15 mouse cellular contexts compared by ENCODE assay signal in genomic region chr10:119726921-119727320, GRCm38 (mm10).
"Had no signal": no experiment of that assay in that cellular context is flagged by ENCODE, and none has a peak within 500 bp of the region (broad histone marks: within the 10 kb centered on the region; RNA-seq: fewer than 3 reads in every experiment).

No protein-coding gene starts in this region.

- H3K4me2 ChIP-seq: limb, embryonic 15.5 days; neural tube, embryonic 12.5 days had no signal

- DNase-seq: kidney, postnatal 10 days; kidney, postnatal 4 days; lung, adult 18-20 months; lung, postnatal 36 days; midbrain, embryonic 14.5 days; right cerebral cortex, postnatal 4 days; spleen, adult 18-20 months; thymus, adult 18-20 months; thymus, postnatal 14 days had no signal

- H3K9me3 ChIP-seq: limb, embryonic 15.5 days; neural tube, embryonic 12.5 days had no signal

- H3K4me1 ChIP-seq: limb, embryonic 15.5 days had no signal

- H3K27me3 ChIP-seq: limb, embryonic 15.5 days; neural tube, embryonic 12.5 days had no signal

- H3K4me3 ChIP-seq: layer of hippocampus, adult 2 months; left cerebral cortex, adult 2 months; limb, embryonic 15.5 days; myocyte; neural tube, embryonic 12.5 days had no signal

- H3K36me3 ChIP-seq: limb, embryonic 15.5 days; neural tube, embryonic 12.5 days had no signal

- H3K27ac ChIP-seq: layer of hippocampus, adult 2 months; left cerebral cortex, adult 2 months; limb, embryonic 15.5 days; liver, embryonic 14.5 days; neural tube, embryonic 12.5 days had no signal

- H3K9ac ChIP-seq: limb, embryonic 15.5 days; liver, embryonic 14.5 days; neural tube, embryonic 12.5 days had no signal
